Mouse (Mus musculus): ENCODE measurements around the gene Ubash3a. TPM values are rescaled to one million over a fixed set of nuclear protein-coding genes. Genes with fewer than 3 reads are reported as not detected.

Ubash3a gene
- polyA plus RNA-seq (2017; shearing (Covaris generic)), result 217 TPM

DNA sequence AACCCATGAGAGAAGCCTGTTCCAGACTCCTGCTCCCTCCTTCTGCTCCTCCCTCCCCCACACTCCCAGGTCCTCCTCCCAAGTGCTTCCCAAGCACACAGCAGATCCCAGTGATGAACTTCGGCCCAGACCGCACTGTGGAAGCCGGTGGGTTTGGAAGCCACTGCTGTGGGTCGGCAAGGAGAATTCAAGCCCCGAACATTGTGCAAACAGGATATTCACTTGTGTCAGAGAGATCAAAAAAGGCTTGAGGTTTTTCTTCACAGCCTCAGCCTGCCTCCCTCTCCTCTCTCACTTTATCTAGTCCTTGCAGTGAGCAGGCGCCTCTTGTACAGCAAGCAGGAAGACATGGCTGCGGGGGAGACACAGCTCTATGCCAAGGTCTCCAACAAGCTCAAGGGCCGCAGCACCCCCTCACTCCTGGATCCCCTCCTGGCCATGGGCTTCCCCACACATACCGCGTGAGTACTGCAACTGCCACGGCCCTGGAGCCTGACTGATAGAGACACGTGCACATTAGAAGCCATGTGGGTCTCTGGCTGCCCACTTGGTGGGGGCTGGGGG, at the start of gene Ubash3a:
Gene Ubash3a (plus strand): TSS at position 103 of the 564 bp plus-strand sequence.

DNA sequence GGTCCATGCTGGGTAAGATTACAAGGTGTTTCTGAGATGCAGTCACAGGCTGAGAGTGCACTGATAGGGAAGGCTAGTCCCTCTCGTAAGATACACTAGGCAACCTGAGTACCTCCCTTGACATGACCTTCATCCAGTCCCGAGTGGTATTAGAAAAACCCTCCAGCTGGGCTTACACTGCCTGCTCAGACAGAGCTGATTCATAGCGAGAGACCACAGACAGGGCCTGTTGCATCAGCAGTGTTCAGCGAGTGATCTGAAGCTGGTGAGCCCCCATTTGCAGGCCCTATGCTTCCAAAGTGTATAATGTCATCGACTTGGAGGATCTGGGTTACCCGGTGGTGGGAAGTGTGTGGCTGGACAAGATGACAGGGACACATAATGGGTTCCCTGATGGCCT, 42.5 kb upstream of the Ubash3a start, which contains the start of gene Tff1:
Gene Tff1 (minus strand): TSS at position 151 of the 400 bp plus-strand sequence.

DNA sequence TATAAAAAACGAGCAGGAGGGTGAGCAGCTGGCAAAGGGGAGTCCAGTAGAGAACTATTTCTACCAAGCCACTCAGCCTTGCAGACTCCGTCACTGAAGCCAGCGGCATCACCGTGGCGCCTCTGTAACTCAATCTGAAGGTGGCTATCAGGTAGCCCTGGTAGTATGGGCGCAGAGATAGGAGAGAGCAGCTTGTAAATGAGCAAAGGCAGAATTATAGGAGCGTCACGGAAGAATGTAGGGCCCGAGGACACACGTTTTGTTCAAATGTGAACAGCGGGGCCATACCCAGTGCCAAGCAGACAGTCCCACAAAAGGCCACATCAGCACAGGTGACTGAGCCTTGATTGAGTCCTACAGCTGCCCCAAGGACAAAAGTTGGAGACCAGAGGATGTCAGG, 8.8 kb upstream of the Ubash3a start, which contains the start of gene Tmprss3:
Gene Tmprss3 (minus strand): TSS at position 101 of the 400 bp plus-strand sequence.

DNA sequence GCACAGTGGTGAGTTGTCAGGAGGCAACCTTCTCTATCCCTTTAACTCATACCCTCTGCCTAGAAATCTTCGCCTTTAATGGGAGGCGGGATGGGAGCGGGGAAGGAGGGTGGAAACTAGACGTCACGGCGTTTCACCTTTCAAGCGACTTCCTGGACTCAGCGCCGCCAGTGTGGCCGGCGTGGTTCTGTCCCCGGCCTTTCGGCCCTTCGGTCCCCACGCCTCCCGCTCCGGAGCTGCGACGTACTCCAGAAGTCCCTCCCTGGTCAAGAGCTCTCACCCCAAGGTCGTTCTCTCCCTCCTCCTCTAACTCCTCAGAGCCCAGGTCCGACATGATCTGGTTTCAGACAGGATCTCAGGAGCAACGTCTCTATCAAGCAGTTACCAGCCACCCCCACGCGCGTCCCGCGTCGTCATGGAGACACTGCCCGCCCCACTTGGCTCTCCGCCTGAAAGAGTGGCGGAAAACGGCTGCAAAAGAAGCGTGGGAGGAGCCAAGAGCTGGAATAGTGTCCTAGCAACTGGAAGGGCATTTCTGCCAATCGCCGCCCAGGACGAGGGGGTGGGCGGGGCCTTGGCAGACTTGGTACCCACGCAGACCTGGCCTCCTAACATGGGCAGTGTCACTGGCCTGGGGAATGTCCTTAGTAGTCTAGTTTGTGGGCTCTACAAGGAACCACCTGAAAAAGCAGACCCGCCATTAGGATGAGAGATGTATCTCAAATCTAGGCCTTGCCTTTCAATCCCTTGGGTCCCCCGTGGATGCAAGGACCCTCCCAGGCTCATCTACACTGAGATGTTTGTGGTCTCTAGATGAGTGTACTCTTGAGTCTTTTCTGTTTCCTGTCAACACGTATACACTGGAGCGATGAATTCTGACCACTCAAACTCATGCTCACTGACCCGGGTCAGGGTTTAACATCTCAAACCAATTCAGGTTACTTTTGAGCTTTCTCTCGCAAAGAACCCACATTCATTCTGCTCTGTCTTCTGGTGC, 69.5 kb downstream of the Ubash3a start, which contains the start of gene Rsph1:
Gene Rsph1 (minus strand): TSS at position 462 of the 997 bp plus-strand sequence.

DNA sequence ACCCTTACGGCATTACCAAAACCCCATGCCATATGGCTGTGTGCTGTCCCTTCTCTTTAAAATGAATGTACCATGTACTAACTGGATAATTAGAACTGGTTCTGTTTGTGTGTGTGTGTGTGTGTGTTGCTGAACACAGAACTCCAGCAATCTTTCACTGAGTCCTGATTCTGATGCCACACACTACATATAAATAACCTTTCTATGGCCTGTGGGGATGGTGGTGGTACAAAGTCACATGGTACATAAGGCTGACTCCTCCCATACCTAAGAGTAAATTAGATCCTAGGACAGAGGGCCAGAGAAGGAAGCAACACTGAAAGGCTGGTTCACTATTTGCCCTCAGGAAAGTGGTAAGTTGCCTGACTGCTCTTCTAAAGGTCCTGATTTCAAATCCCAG, 78.8 kb downstream of the Ubash3a start, which contains the start of gene Slc37a1:
Gene Slc37a1 (plus strand): TSS at position 301 of the 400 bp plus-strand sequence.

Other genes starting within 250 kb of the Ubash3a start
- gene Abcg1, start 150.2 kb upstream of the Ubash3a start, polyA plus RNA-seq (2017; shearing (Covaris generic)), result 26.9 TPM
- gene Tff3, start 78.2 kb upstream of the Ubash3a start, polyA plus RNA-seq (2017; shearing (Covaris generic)), result not detected
- gene Tff2, start 63.6 kb upstream of the Ubash3a start, polyA plus RNA-seq (2017; shearing (Covaris generic)), result not detected
- gene Tff1, start 42.6 kb upstream of the Ubash3a start, polyA plus RNA-seq (2017; shearing (Covaris generic)), result not detected
- not detected for gene Tmprss3, start 8.9 kb upstream of the Ubash3a start, polyA plus RNA-seq (2017; shearing (Covaris generic))
- gene Rsph1, start 69.5 kb downstream of the Ubash3a start, polyA plus RNA-seq (2017; shearing (Covaris generic)), result 0.61 TPM
- 54.9 TPM for gene Slc37a1, start 78.9 kb downstream of the Ubash3a start, polyA plus RNA-seq (2017; shearing (Covaris generic))
- gene Pde9a, start 178.3 kb downstream of the Ubash3a start, polyA plus RNA-seq (2017; shearing (Covaris generic)), result not detected

Measured in effector memory CD4-positive, alpha-beta T cell, adult 5 months (primary cell).